Mouse (Mus musculus): ENCODE measurements around the gene BC005624.

- TF ChIP-seq CTCF (IDR thresholded peaks at IDR 0.05; ENCODE audit: low read depth, low read length) (no peak), GATA1 (IDR thresholded peaks at IDR 0.05; ENCODE audit: borderline replicate concordance, low read length) (no peak)
Observed at GRCm38 (mm10) chr2:31007208-31007607, 25.2 kb upstream of the BC005624 start.

Measured in G1E (cell line).